Mouse (Mus musculus) G1E (cell line): Measurements from ENCODE around the gene Myo10. TPM values are rescaled to one million over a fixed set of nuclear protein-coding genes. Genes with fewer than 3 reads are reported as not detected.

ENCODE experiments used
- ATAC-seq: 2 replicates; pipeline ENCODE4 v1.8.0; 2016; ENCODE audit warnings: mild to moderate bottlenecking; ENCODE audit not compliant: insufficient number of reproducible peaks, poor library complexity, low FRiP score, severe bottlenecking; ENCODE audit errors: extremely low read depth
- DNase-seq: peaks from one replicate; pipeline ENCODE4 v3.0.0; 2012; ENCODE audit warnings: low spot score
- H3K27me3 ChIP-seq: 2 replicates; pipeline ENCODE4 v1.6.1; 2012; ENCODE audit warnings: mild to moderate bottlenecking, low read length, inconsistent platforms; ENCODE audit not compliant: insufficient read depth
- H3K36me3 ChIP-seq: replicated peaks from 2 replicates; pipeline ENCODE3; 2012; ENCODE audit warnings: mild to moderate bottlenecking, inconsistent platforms
- H3K4me1 ChIP-seq: 2 replicates; pipeline ENCODE4 v1.6.1; 2012; ENCODE audit warnings: low read depth, low read length, inconsistent platforms, mixed read lengths; ENCODE audit not compliant: insufficient read depth
- H3K4me3 ChIP-seq: 2 replicates; pipeline ENCODE4 v1.5.1; 2012; ENCODE audit warnings: low read depth, mild to moderate bottlenecking, inconsistent platforms, low read length, moderate library complexity, mixed read lengths
- H3K9me3 ChIP-seq: replicated peaks from 2 replicates; pipeline ENCODE4 v1.6.1; 2012; ENCODE audit warnings: inconsistent platforms
- CTCF ChIP-seq: IDR thresholded peaks from 2 replicates; pipeline ENCODE4 v1.5.1; 2012; ENCODE audit warnings: low read depth, low read length, inconsistent platforms, mixed read lengths
- GATA1 ChIP-seq: IDR thresholded peaks from 2 replicates; pipeline ENCODE4 v1.6.1; 2012; ENCODE audit warnings: borderline replicate concordance, low read length, inconsistent platforms, mixed read lengths
- GATA2 ChIP-seq: IDR thresholded peaks from 2 replicates; pipeline ENCODE4 v1.6.1; 2012; ENCODE audit warnings: low read depth, low read length, inconsistent platforms, borderline replicate concordance
- POLR2AphosphoS5 ChIP-seq: IDR thresholded peaks from 2 replicates; pipeline ENCODE4 v1.6.1; 2012; ENCODE audit warnings: low read depth, low read length, inconsistent platforms; ENCODE audit not compliant: insufficient replicate concordance
- TAL1 ChIP-seq: conservative IDR thresholded peaks from 2 replicates; pipeline ENCODE4 v1.6.1; 2012; ENCODE audit warnings: low read depth, low read length, inconsistent platforms, mixed read lengths
- polyA plus RNA-seq: library from polyadenylated mRNA; stranded (reverse); fragments of >175 nt; gene quantifications from 2 replicates; pipeline ENCODE4 v1.2.3, GENCODE M21; 2012
- total RNA-seq, 2 experiments: library from RNA; stranded (forward) in 1 of 2; stranded (reverse) in 1 of 2; fragments of 200-1000 nt in 1 of 2; fragments of >200 nt in 1 of 2; fragmentation: Nextera tagmentation in 1 of 2; gene quantifications; 2 replicates each; pipeline ENCODE4 v1.2.3; 2014 to 2017

The Myo10 gene
- total and polyA plus RNA-seq, 3 experiments: 0.11 to 1.7 TPM; not detected in 1

GRCm38 (mm10) chr15:25680269-25680818, 58.0 kb downstream of the Myo10 start:
- ATAC-seq (no peak), DNase-seq (no peak)
- no peaks in the 10 kb centered on the region for H3K36me3 ChIP-seq
- H3K4me1 ChIP-seq: no peaks in the 10 kb centered on the region
- no peaks in the 10 kb centered on the region for H3K27me3 ChIP-seq
- TF ChIP-seq TAL1: no peak
- TF ChIP-seq GATA1: no peak
- no peak for TF ChIP-seq POLR2AphosphoS5
- no peak for TF ChIP-seq GATA2
- no peak for TF ChIP-seq CTCF
- H3K9me3 ChIP-seq: peaks cover 49% of the 10 kb centered on the region
- H3K4me3 ChIP-seq: no peak overlapping the region

DNA sequence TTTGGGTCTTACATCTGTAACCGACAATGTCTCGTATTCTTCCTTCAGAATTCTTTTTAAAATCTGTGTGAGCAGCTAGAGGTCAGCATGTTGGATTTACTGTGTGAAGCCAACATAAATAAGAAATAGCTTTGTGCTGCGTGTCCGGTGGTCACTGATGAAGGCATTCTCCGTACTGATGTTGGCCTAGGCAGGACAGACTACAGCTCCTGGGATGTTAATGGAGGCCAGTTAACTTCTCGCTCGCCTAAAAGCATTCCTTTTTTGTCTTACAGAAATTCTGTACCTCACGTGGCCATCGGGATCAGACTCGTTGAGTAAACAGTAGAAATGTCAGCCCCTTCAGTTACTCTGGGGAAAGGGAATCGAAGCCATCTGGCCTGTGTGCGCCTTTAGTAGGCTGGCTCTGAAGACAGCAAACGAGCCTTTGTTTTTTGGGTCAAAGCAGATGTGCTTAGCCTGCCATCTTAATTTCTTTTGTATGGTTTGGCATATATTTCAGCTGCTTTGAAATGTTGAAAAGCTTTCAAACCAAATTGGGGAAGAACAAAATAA, 60.7 kb downstream of the Myo10 start:
- peaks cover 32% of the 10 kb centered on the region for H3K9me3 ChIP-seq
- no peaks in the 10 kb centered on the region for H3K36me3 ChIP-seq
- TF ChIP-seq POLR2AphosphoS5: no peak
- TF ChIP-seq GATA2: no peak
- TF ChIP-seq CTCF: no peak
- no peak for TF ChIP-seq GATA1
- no peak for TF ChIP-seq TAL1
- no peak overlapping the region for H3K4me3 ChIP-seq
- DNase-seq: no peak
- no peaks in the 10 kb centered on the region for H3K4me1 ChIP-seq
- ATAC-seq: no peak
- no peaks in the 10 kb centered on the region for H3K27me3 ChIP-seq

GRCm38 (mm10) chr15:25685186-25685585, 62.9 kb downstream of the Myo10 start:
- DNase-seq (no peak), ATAC-seq (no peak)
- no peak for TF ChIP-seq GATA2
- TF ChIP-seq CTCF: no peak
- TF ChIP-seq TAL1: no peak
- TF ChIP-seq POLR2AphosphoS5: no peak

GRCm38 (mm10) chr15:25688424-25689283, 66.3 kb downstream of the Myo10 start:
- Histone ChIP-seq H3K36me3 (no peaks in the 10 kb centered on the region), H3K4me3 (no peak overlapping the region), H3K27me3 (no peaks in the 10 kb centered on the region), H3K4me1 (no peaks in the 10 kb centered on the region), H3K9me3 (peaks cover 42% of the 10 kb centered on the region)
- DNase-seq (no peak), ATAC-seq (no peak)
- TF ChIP-seq GATA2: no peak
- no peak for TF ChIP-seq GATA1
- TF ChIP-seq POLR2AphosphoS5: no peak
- TF ChIP-seq TAL1: no peak
- TF ChIP-seq CTCF: no peak

More at GRCm38 (mm10) chr15:25685186-25685585, 62.9 kb downstream of the Myo10 start:
- Histone ChIP-seq H3K36me3 (no peaks in the 10 kb centered on the region), H3K4me3 (no peak overlapping the region), H3K4me1 (no peaks in the 10 kb centered on the region), H3K27me3 (no peaks in the 10 kb centered on the region), H3K9me3 (peaks cover 38% of the 10 kb centered on the region)

DNA sequence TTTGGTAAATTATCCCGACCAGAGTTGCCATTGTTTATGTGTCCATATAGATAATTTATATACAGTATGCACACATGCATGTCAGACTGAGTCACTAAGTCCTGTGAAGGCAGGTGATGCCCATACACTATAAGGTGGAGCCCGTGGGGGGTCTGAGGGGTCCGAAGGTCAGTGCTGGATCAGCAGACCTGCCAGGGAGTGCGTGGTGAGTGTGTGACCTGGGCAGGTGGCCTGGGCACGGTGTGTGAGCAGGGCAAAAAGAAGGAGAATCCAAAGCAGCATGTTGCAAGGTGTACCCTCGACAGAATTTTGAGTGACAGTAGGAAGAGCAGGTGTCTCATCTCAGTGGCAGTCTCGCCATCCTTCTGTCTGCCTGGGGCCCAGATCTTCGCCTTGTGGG, 67.2 kb downstream of the Myo10 start:
- H3K36me3 ChIP-seq: no peaks in the 10 kb centered on the region
- DNase-seq: no peak
- H3K4me1 ChIP-seq: no peaks in the 10 kb centered on the region
- TF ChIP-seq GATA2 (no peak), POLR2AphosphoS5 (no peak), CTCF (no peak), GATA1 (no peak), TAL1 (no peak)
- peaks cover 49% of the 10 kb centered on the region for H3K9me3 ChIP-seq
- ATAC-seq: no peak
- H3K27me3 ChIP-seq: no peaks in the 10 kb centered on the region
- no peak overlapping the region for H3K4me3 ChIP-seq

DNA sequence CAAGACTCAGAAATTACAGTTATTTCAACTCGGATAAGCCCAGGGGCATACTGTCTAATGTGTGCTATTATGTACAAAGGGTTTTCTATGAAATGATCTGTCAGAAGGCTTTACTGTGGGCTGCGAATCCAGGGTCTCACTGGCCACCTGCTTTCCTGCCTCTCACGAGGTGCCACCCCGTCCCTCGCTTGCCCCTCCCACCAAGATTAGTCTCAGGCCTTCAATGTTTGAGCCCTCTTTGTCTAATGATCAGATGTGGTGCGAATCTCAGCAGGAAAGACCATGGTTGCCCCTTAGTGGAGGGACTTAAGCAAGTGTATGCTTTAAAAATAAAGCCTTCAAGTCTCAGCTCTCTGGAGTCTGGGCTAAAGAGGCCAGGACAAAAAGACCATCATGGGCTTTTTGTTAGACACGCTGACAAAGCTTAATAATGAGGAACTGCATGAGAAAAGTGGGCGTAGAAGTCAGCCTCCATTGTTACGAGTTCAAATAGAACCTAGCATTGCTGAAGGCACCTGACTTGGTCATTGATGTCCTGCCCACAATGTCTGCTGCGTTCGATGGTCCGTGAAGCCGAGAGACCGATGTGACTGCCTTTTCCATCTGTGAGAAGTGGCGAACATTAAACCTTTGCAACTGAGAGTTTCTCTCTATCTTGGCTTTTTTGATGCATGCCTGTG, 67.9 kb downstream of the Myo10 start:
- H3K27me3 ChIP-seq: no peaks in the 10 kb centered on the region
- DNase-seq (no peak), ATAC-seq (no peak)
- no peak for TF ChIP-seq GATA1
- no peak for TF ChIP-seq CTCF
- TF ChIP-seq POLR2AphosphoS5: no peak
- no peak for TF ChIP-seq GATA2
- no peak for TF ChIP-seq TAL1
- H3K4me1 ChIP-seq: no peaks in the 10 kb centered on the region
- H3K4me3 ChIP-seq: no peak overlapping the region
- peaks cover 54% of the 10 kb centered on the region for H3K9me3 ChIP-seq
- no peaks in the 10 kb centered on the region for H3K36me3 ChIP-seq
